Mouse (Mus musculus) retina, postnatal 1 day (tissue): ENCODE results near the gene Hdgfl3.

Experiments used
- DNase-seq: peaks from one replicate; pipeline ENCODE4 v3.0.0-alpha.2; 2012

Hdgfl3 gene

DNA sequence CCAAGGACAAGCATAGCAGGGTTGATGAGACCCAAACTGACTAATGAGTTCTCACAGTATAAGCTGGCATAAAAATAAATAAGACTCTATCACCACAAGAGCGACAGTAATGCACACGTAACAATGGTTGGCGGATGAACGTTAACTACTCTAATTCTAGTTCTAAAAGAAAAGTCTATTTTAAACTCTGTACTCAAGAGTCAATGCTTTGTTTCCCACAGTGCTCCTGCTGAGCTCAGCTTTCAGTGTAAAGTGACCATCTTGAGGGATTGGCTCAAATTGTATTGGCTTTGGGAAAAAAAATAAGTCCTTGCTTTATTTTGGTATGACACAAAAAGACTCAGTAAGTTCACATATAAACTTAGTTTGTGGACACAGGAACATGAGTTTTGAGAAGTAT is 49.1 kb downstream of the Hdgfl3 start:
- no peak for DNase-seq

GRCm38 (mm10) chr7:81881600-81881999 is 52.7 kb downstream of the Hdgfl3 start:
- DNase-seq, result no peak

DNA sequence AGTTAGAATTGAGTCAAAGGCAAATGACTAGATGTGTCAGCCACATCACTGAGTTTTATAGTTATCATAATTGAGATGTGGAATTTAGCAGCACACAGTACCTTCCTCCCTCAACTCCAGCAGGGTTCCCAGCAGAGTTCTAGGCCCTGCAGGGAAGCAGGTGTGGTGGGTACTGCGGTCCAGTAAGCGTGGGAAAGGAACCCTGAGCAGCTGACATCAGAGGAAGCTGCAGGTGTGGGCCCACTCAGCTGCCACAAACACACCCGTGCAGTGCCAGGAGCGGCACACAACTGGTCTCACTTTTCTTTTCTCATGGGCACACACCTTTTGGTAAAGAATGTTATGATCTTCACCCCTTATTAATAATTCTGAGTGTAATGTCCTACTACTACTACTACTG is 53.5 kb downstream of the Hdgfl3 start:
- no peak for DNase-seq

- no peak for DNase-seq
Measured at GRCm38 (mm10) chr7:81880286-81880685, 54.0 kb downstream of the Hdgfl3 start.

DNA sequence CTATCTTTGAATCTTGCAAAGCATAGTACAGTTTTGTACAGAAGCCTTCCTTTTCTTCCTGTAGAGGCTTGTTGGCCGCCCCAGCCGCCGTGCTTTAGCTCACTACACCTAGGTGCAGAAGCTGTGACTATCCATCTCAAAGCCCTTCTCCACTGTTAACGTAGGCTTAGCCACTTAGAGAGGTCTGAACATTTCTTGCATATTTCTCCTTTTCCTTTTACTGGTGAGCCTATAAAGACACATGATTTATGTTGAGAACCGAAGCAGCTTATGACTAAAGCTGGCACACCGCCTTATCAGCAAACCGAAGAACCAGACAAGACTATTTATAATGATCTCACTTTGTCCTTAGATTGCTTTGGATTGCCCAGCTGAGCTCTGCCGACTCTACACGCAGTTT is 58.9 kb downstream of the Hdgfl3 start:
- no peak for DNase-seq

- DNase-seq, result peak; percentile 60
Measured at GRCm38 (mm10) chr7:81874636-81875035, 59.6 kb downstream of the Hdgfl3 start.

GRCm38 (mm10) chr7:81873807-81874206 is 60.5 kb downstream of the Hdgfl3 start:
- no peak for DNase-seq

GRCm38 (mm10) chr7:81872493-81873013 is 61.7 kb downstream of the Hdgfl3 start:
- no peak for DNase-seq

DNA sequence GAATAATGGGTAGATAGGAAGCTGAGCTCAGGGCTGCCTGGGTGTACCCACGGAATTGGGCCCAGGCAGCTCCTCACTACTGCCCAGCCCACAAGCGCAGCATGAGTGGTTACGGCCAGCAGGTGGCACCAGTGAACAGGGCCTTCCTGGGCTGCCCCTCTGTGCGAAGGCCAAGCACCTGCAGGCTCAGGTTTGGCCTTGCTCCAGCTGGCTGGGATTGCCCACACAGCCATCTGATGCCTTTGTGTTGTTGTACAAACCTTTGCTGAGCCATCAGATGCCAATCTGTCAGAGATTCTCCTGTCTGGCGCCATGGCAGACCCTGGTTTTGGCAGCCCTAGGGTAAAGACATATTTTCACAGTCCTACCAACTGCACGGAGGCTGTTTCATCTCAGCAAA is 66.1 kb downstream of the Hdgfl3 start:
- DNase-seq, result peak; percentile 81

- DNase-seq, result no peak
Measured at GRCm38 (mm10) chr7:81867231-81867930, 66.9 kb downstream of the Hdgfl3 start.

GRCm38 (mm10) chr7:81865937-81866336 is 68.3 kb downstream of the Hdgfl3 start:
- no peak for DNase-seq

- DNase-seq, result no peak
Measured at GRCm38 (mm10) chr7:81864552-81864951, 69.7 kb downstream of the Hdgfl3 start.

GRCm38 (mm10) chr7:81862587-81863583 is 71.4 kb downstream of the Hdgfl3 start:
- no peak for DNase-seq

GRCm38 (mm10) chr7:81861921-81862320 is 72.4 kb downstream of the Hdgfl3 start:
- peak; percentile 36 for DNase-seq

GRCm38 (mm10) chr7:81861461-81861860 is 72.8 kb downstream of the Hdgfl3 start:
- no peak for DNase-seq

DNA sequence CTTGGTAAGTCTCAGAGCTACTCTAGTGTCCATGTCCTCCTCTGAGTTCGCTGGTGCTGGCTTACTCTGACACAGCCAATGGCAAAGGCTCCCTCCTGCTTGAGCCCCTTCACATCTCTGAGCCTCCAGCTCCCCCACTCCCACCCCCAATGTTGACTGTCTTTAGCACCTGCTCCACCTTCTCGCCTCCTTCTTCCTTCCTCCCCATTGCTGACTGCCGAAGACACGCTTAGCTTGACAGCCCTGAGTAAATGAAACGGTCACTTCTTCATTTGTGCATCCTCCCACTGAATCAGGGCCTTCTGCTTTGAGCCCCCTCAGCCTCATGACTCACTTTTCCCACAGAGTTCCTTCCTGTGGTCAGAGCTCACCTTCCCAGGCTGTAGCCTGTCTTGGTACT is 73.3 kb downstream of the Hdgfl3 start:
- no peak for DNase-seq

- DNase-seq, result no peak
Measured at GRCm38 (mm10) chr7:81860071-81860470, 74.2 kb downstream of the Hdgfl3 start.

- DNase-seq, result peak; percentile 79
Measured at GRCm38 (mm10) chr7:81858968-81859721, 75.1 kb downstream of the Hdgfl3 start, which contains the start of gene Tm6sf1. Gene Tm6sf1, plus strand, starts transcription at chr7:81859001.

DNA sequence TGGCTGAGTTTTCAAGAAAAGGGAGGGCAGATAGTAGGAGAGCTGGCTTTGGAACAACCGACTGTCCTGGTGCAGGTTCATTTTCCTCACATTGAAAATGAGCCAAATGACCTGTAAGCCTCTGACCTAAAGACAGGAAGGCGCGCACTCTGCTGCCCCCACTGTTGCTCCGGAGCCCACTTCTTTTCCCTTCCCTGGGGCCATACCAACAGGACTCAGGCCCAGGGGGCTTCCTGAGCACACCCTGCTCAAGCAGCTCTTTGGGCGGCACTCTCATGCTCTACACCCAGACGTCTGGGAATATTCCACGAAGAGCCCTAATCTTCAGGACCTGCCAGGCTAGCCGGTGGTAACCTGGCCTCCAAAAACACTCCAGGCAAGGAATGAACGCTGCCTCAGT is 76.0 kb downstream of the Hdgfl3 start:
- peak; percentile 59 for DNase-seq

GRCm38 (mm10) chr7:81856221-81856620 is 78.1 kb downstream of the Hdgfl3 start:
- DNase-seq, result no peak

DNA sequence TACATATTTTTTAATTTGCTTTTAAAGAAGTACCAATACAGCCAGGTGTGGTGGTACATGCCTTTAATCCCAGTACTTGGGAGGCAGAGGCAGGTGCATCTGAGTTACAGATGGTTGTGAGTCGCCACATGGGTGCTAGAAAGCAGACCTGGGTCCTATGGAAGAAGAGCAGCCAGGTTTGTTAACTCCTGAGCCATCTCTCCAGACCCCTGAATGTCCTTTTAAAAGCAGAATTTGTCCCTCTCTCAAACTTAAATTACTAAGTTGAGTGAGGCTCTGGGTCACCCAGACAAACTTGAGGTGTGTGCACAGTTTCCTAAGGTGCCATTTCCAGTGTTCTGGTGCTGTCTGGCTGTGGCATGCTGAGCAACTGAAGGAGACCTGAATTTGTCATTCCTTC is 78.6 kb downstream of the Hdgfl3 start, which contains the start of gene Gm10160:
Gene Gm10160 (minus strand): TSS at position 101 of the 400 bp plus-strand sequence.
- DNase-seq, result no peak

- no peak for DNase-seq
Measured at GRCm38 (mm10) chr7:81854568-81855307, 79.5 kb downstream of the Hdgfl3 start.
